Comparison of ENCODE assay signal across 10 mouse cellular contexts in the genomic region with DNA sequence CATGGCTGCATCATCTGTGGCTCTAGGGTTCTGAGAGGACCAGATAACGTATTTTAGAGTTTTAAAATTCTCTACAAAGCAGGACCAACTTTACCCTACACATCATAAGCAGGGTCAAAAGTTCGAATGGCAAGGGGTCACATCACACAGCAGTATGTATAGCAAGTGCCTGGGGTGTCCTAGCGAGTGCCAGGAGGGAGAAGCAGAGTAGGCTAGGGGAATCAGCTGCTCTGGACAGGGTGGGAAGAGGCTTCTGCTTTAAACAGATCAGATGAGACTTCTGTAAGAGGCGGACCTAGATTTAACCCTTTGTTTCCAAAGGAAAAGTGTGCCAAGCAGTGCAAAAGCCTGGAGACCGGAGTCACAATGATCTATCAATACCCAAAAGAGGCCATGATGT.
"Had no signal": no experiment of that assay in that cellular context is flagged by ENCODE, and none has a peak within 500 bp of the region (broad histone marks: within the 10 kb centered on the region; RNA-seq: fewer than 3 reads in every experiment).

No protein-coding gene starts in this region.

- H3K4me3 ChIP-seq: limb, embryonic 13.5 days; midbrain, embryonic 12.5 days; stomach, embryonic 15.5 days had no signal

- H3K36me3 ChIP-seq: limb, embryonic 13.5 days; stomach, embryonic 15.5 days had no signal

- DNase-seq: kidney, adult 9 months; kidney, postnatal 36 days; lung, adult 18-20 months; thymus, adult 2 months; thymus, postnatal 25 days had no signal

- H3K27me3 ChIP-seq: midbrain, embryonic 12.5 days; stomach, embryonic 15.5 days had no signal

- H3K9ac ChIP-seq: limb, embryonic 13.5 days; liver, embryonic 14.5 days; midbrain, embryonic 12.5 days; stomach, embryonic 15.5 days had no signal

- H3K4me2 ChIP-seq: limb, embryonic 13.5 days; midbrain, embryonic 12.5 days; stomach, embryonic 15.5 days had no signal

- H3K27ac ChIP-seq: kidney, postnatal 0 days; limb, embryonic 13.5 days; liver, embryonic 14.5 days; midbrain, embryonic 12.5 days; stomach, embryonic 15.5 days had no signal

- H3K9me3 ChIP-seq: midbrain, embryonic 12.5 days; stomach, embryonic 15.5 days had no signal

- H3K4me1 ChIP-seq: stomach, embryonic 15.5 days had no signal
